Mouse (Mus musculus): ENCODE data around the gene Mrpl48.

GRCm38 (mm10) chr7:100501027-100501843 lies 106.9 kb downstream of the Mrpl48 start:
- TF ChIP-seq CTCF (IDR thresholded peaks at IDR 0.05; ENCODE audit: insufficient read depth, low read depth, low read length) (no peak), POLR2A (IDR thresholded peaks at IDR 0.05; ENCODE audit: insufficient read depth, low read depth, low read length) (no peak)

All from olfactory bulb, adult 2 months (tissue).